Mouse (Mus musculus): ENCODE results near the gene Rad21l.

The Rad21l gene

GRCm38 (mm10) chr2:151668433-151668832 lies at the start of gene Rad21l:
Gene Rad21l, minus strand, starts transcription at chr2:151668533.
- DNase-seq = no peak

GRCm38 (mm10) chr2:151716318-151717055 lies 48.2 kb upstream of the Rad21l start:
- DNase-seq = no peak

GRCm38 (mm10) chr2:151715526-151715925 lies 47.2 kb upstream of the Rad21l start:
- DNase-seq = no peak

GRCm38 (mm10) chr2:151712647-151713046 lies 44.3 kb upstream of the Rad21l start:
- peak; percentile 44 for DNase-seq

- no peak for DNase-seq
Measured at GRCm38 (mm10) chr2:151702851-151703190, 34.5 kb upstream of the Rad21l start.

- peak; percentile 22 for DNase-seq
Measured at GRCm38 (mm10) chr2:151702146-151702850, 34.0 kb upstream of the Rad21l start.

GRCm38 (mm10) chr2:151701231-151702145 lies 33.2 kb upstream of the Rad21l start, which contains the start of gene Tmem74b:
Gene Tmem74b, plus strand, starts transcription at chr2:151702008.
- no peak for DNase-seq

- DNase-seq = no peak
Measured at GRCm38 (mm10) chr2:151682976-151683375, 14.6 kb upstream of the Rad21l start.

- no peak for DNase-seq
Measured at GRCm38 (mm10) chr2:151682357-151682756, 14.0 kb upstream of the Rad21l start.

- DNase-seq = no peak
Measured at GRCm38 (mm10) chr2:151676234-151676633, 7.9 kb upstream of the Rad21l start.

GRCm38 (mm10) chr2:151670968-151671329 lies 2.6 kb upstream of the Rad21l start:
- DNase-seq = no peak

GRCm38 (mm10) chr2:151670026-151670967 lies 2.0 kb upstream of the Rad21l start:
- peak; percentile 15 for DNase-seq

GRCm38 (mm10) chr2:151652053-151652452 lies 16.3 kb downstream of the Rad21l start:
- no peak for DNase-seq

- DNase-seq = no peak
Measured at GRCm38 (mm10) chr2:151636015-151636402, 32.3 kb downstream of the Rad21l start.

GRCm38 (mm10) chr2:151635362-151636014 lies 32.8 kb downstream of the Rad21l start:
- no peak for DNase-seq

GRCm38 (mm10) chr2:151634903-151635302 lies 33.4 kb downstream of the Rad21l start:
- no peak for DNase-seq

GRCm38 (mm10) chr2:151632982-151633381 lies 35.4 kb downstream of the Rad21l start:
- DNase-seq = no peak

- DNase-seq = peak; percentile 34
Measured at GRCm38 (mm10) chr2:151632159-151632814, 36.0 kb downstream of the Rad21l start, which contains the start of gene Snph. Gene Snph, minus strand, starts transcription at chr2:151632593.

GRCm38 (mm10) chr2:151631406-151632158 lies 36.8 kb downstream of the Rad21l start:
- no peak for DNase-seq

GRCm38 (mm10) chr2:151629310-151629709 lies 39.0 kb downstream of the Rad21l start:
- no peak for DNase-seq

Data from liver (tissue).